Mouse (Mus musculus): ENCODE measurements around the gene Wnk2.
A peak's percentile ranks its signal among the peaks of the same experiment; 100 is the strongest.

The Wnk2 gene

GRCm38 (mm10) chr13:49143323-49143722 is 4.5 kb downstream of the Wnk2 start:
- no peak for DNase-seq (ENCODE audit: low read depth)

- no peak for DNase-seq (ENCODE audit: low read depth)
Observed at GRCm38 (mm10) chr13:49142396-49142795, 5.4 kb downstream of the Wnk2 start.

GRCm38 (mm10) chr13:49140567-49140966 is 7.2 kb downstream of the Wnk2 start:
- DNase-seq (ENCODE audit: low read depth): no peak

- DNase-seq (ENCODE audit: low read depth): no peak
Observed at GRCm38 (mm10) chr13:49134491-49134890, 13.3 kb downstream of the Wnk2 start.

GRCm38 (mm10) chr13:49133125-49133524 is 14.7 kb downstream of the Wnk2 start:
- DNase-seq (ENCODE audit: low read depth): no peak

- DNase-seq (ENCODE audit: low read depth): no peak
Observed at GRCm38 (mm10) chr13:49131946-49132687, 15.7 kb downstream of the Wnk2 start.

- no peak for DNase-seq (ENCODE audit: low read depth)
Observed at GRCm38 (mm10) chr13:49131342-49131855, 16.4 kb downstream of the Wnk2 start.

- DNase-seq (ENCODE audit: low read depth): no peak
Observed at GRCm38 (mm10) chr13:49129845-49130244, 18.0 kb downstream of the Wnk2 start.

- no peak for DNase-seq (ENCODE audit: low read depth)
Observed at GRCm38 (mm10) chr13:49129154-49129553, 18.7 kb downstream of the Wnk2 start.

- DNase-seq (ENCODE audit: low read depth): no peak
Observed at GRCm38 (mm10) chr13:49127844-49128631, 19.8 kb downstream of the Wnk2 start.

GRCm38 (mm10) chr13:49122106-49122505 is 25.7 kb downstream of the Wnk2 start:
- DNase-seq (ENCODE audit: low read depth): no peak

GRCm38 (mm10) chr13:49117563-49117962 is 30.3 kb downstream of the Wnk2 start:
- DNase-seq (ENCODE audit: low read depth): peak; percentile 29

GRCm38 (mm10) chr13:49114921-49115320 is 32.9 kb downstream of the Wnk2 start:
- DNase-seq (ENCODE audit: low read depth): no peak

GRCm38 (mm10) chr13:49114116-49114515 is 33.7 kb downstream of the Wnk2 start:
- no peak for DNase-seq (ENCODE audit: low read depth)

GRCm38 (mm10) chr13:49113345-49113744 is 34.5 kb downstream of the Wnk2 start:
- DNase-seq (ENCODE audit: low read depth): no peak

GRCm38 (mm10) chr13:49112652-49113051 is 35.2 kb downstream of the Wnk2 start:
- DNase-seq (ENCODE audit: low read depth): no peak

- DNase-seq (ENCODE audit: low read depth): no peak
Observed at GRCm38 (mm10) chr13:49109665-49110064, 38.1 kb downstream of the Wnk2 start.

- DNase-seq (ENCODE audit: low read depth): no peak
Observed at GRCm38 (mm10) chr13:49108119-49108846, 39.5 kb downstream of the Wnk2 start.

GRCm38 (mm10) chr13:49103913-49104312 is 43.9 kb downstream of the Wnk2 start:
- DNase-seq (ENCODE audit: low read depth): no peak

GRCm38 (mm10) chr13:49103235-49103634 is 44.6 kb downstream of the Wnk2 start:
- no peak for DNase-seq (ENCODE audit: low read depth)

GRCm38 (mm10) chr13:49100417-49100816 is 47.4 kb downstream of the Wnk2 start:
- no peak for DNase-seq (ENCODE audit: low read depth)

- no peak for DNase-seq (ENCODE audit: low read depth)
Observed at GRCm38 (mm10) chr13:49096826-49097225, 51.0 kb downstream of the Wnk2 start.
